In the genomic region with DNA sequence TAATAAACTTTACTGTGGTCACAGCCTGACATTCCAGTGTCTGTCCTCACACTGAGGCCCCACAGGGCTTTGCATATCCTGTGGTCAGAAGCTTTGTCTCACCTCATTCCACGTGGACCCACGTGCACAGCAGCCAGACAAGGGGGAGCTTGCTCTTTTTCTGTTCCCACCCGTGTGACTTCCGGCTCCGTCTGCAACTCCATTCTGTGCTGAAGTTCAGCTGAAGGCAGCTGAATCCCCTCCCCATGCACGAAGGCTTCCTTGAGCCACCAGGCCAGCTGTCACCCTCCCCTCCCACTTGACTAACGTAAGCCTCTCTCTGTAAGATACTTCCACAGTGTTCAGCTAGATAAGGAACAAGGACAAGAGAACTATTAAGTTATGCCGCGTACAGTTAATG, we compare ENCODE assay signal across 10 mouse cellular contexts.
DNase-seq lines count a peak whose midpoint lies in the region; ATAC-seq and TF ChIP-seq lines count a peak whose summit lies in the region.
"Had no signal": no experiment of that assay in that cellular context is flagged by ENCODE, and none has a peak within 500 bp of the region (broad histone marks: within the 10 kb centered on the region; RNA-seq: fewer than 3 reads in every experiment).

No protein-coding gene starts in this region.

- no peak for TF ChIP-seq EP300 in lung, postnatal 0 days (IDR thresholded peaks at IDR 0.05)

- H3K27me3 ChIP-seq in lung, postnatal 0 days (replicated peaks; ENCODE audit: insufficient read depth, low read length), result no peaks in the 10 kb centered on the region
- no peaks in the 10 kb centered on the region for H3K27me3 ChIP-seq in liver, adult 2 months (ENCODE audit: control insufficient read depth, insufficient read depth, low read length)
- no peaks in the 10 kb centered on the region; the same call in 1 of the 2 replicates for H3K27me3 ChIP-seq in intestine, embryonic 15.5 days (replicated peaks)

- H3K4me3 ChIP-seq in lung, postnatal 0 days (ENCODE audit: low read depth, low read length), result no peak overlapping the region
- no peak overlapping the region for H3K4me3 ChIP-seq in liver, adult 2 months (ENCODE audit: insufficient read depth, low read depth, low read length)
- no peak overlapping the region for H3K4me3 ChIP-seq in intestine, embryonic 15.5 days (replicated peaks)
- H3K4me3 ChIP-seq: megakaryocyte, embryonic 14.5 days had no signal

- H3K9me3 ChIP-seq in lung, postnatal 0 days (ENCODE audit: low read length), result no peaks in the 10 kb centered on the region
- H3K9me3 ChIP-seq in intestine, embryonic 15.5 days, result no peaks in the 10 kb centered on the region
- H3K9me3 ChIP-seq: megakaryocyte, embryonic 14.5 days had no signal

- DNase-seq in embryo, embryonic 11 days, result peak; percentile 44
- DNase-seq in embryo, embryonic 10.5 days (ENCODE audit: low spot score), result no peak
- peak; percentile 36 for DNase-seq in lung, postnatal 0 days (ENCODE audit: low spot score)
- no peak for DNase-seq in lung, adult 18-20 months
- no peak for DNase-seq in liver, adult 2 months (ENCODE audit: extremely low read depth, low read depth, low spot score)
- peak; percentile 85 for DNase-seq in thymus, postnatal 0 days (ENCODE audit: low spot score)
- no peak for DNase-seq in ovary, postnatal 14 days (ENCODE audit: low spot score)
- DNase-seq: kidney, adult 9 months had no signal

- no peak for TF ChIP-seq POLR2A in liver, adult 2 months (IDR thresholded peaks at IDR 0.05; ENCODE audit: extremely low read depth, insufficient read depth, low read length)

- H3K36me3 ChIP-seq in lung, postnatal 0 days (ENCODE audit: insufficient read depth, low read length), result no peaks in the 10 kb centered on the region
- no peaks in the 10 kb centered on the region for H3K36me3 ChIP-seq in liver, adult 2 months (ENCODE audit: control insufficient read depth, insufficient read depth, low read length)
- H3K36me3 ChIP-seq in intestine, embryonic 15.5 days, result no peaks in the 10 kb centered on the region

- peaks cover 11% of the 10 kb centered on the region; the same call in 1 of the 2 replicates for H3K4me1 ChIP-seq in lung, postnatal 0 days (ENCODE audit: insufficient read depth, low read depth, low read length)
- peaks cover 25% of the 10 kb centered on the region for H3K4me1 ChIP-seq in liver, adult 2 months (ENCODE audit: control insufficient read depth, insufficient read depth, low read length)
- H3K4me1 ChIP-seq in intestine, embryonic 15.5 days (replicated peaks), result peaks cover 4% of the 10 kb centered on the region; the same call in 1 of the 2 replicates

- ATAC-seq in lung, postnatal 0 days, result peak; percentile 37
- ATAC-seq in intestine, embryonic 15.5 days, result no peak

- no peak overlapping the region for H3K27ac ChIP-seq in lung, postnatal 0 days (ENCODE audit: low read length)
- H3K27ac ChIP-seq in liver, adult 2 months (replicated peaks; ENCODE audit: insufficient read depth, low read depth, low read length), result peak overlapping the region; percentile 70
- H3K27ac ChIP-seq in intestine, embryonic 15.5 days, result no peak overlapping the region

- WGBS in lung, postnatal 0 days, result 11% methylated on average over 9 of the region's 9 CpGs
- 55% methylated on average over 9 of the region's 9 CpGs for WGBS in liver, adult 2 months
- 23% methylated on average over 9 of the region's 9 CpGs for WGBS in intestine, embryonic 15.5 days

- H3K79me2 ChIP-seq in liver, adult 2 months (ENCODE audit: control insufficient read depth, insufficient read depth, low read length), result no peaks in the 10 kb centered on the region

- no peak overlapping the region for H3K9ac ChIP-seq in lung, postnatal 0 days (replicated peaks; ENCODE audit: low read depth)
- peak overlapping the region; percentile 32 for H3K9ac ChIP-seq in liver, adult 2 months (ENCODE audit: low read depth, low read length)
- H3K9ac ChIP-seq in intestine, embryonic 15.5 days, result no peak overlapping the region

- TF ChIP-seq CTCF in lung, postnatal 0 days (IDR thresholded peaks at IDR 0.05), result no peak
- no peak for TF ChIP-seq CTCF in liver, adult 2 months (IDR thresholded peaks at IDR 0.05; ENCODE audit: low read depth, low read length)

- H3K4me2 ChIP-seq in lung, postnatal 0 days (replicated peaks; ENCODE audit: low read depth, low read length), result 0 out of 2 replicates have a peak overlapping the region, but pooled peaks have one; percentile 2
- H3K4me2 ChIP-seq in intestine, embryonic 15.5 days (replicated peaks), result no peak overlapping the region

Comparison
In these comparisons a context has a peak if more than half of its experiments do, and no peak if none do; other contexts are left out.
1. DNase-seq: peak in embryo, embryonic 11 days (single experiment), lung, postnatal 0 days (single experiment) and thymus, postnatal 0 days (single experiment); none in embryo, embryonic 10.5 days (single experiment), lung, adult 18-20 months (0 of 2), liver, adult 2 months (single experiment) and ovary, postnatal 14 days (single experiment).